Mouse (Mus musculus) embryonic facial prominence, embryonic 11.5 days (tissue): ENCODE results near the gene Sema6d. TPM values are rescaled to one million over a fixed set of nuclear protein-coding genes. Genes with fewer than 3 reads are reported as not detected.

Source experiments
- ATAC-seq: fragments of 200-750 bp; cut with Nextera tagmentation; replicated peaks from 2 replicates; pipeline ENCODE4 v1.8.0; 2017; ENCODE audit warnings: low read depth; ENCODE audit not compliant: insufficient number of reproducible peaks, low FRiP score, low TSS enrichment
- DNase-seq: peaks from one replicate; pipeline ENCODE4 v3.0.0-alpha.2; 2015; ENCODE audit warnings: low spot score
- H3K27ac ChIP-seq: fragments of 300-500 bp; sonication (generic); replicated peaks from 2 replicates; pipeline ENCODE4 v1.5.1; 2014; ENCODE audit warnings: mild to moderate bottlenecking, low read depth, low read length, control low read depth
- H3K27me3 ChIP-seq: fragments of 300-500 bp; sonication (generic); 2 replicates; pipeline ENCODE4 v1.6.1; 2014; ENCODE audit warnings: mild to moderate bottlenecking, low read length, moderate library complexity, mixed read lengths; ENCODE audit not compliant: control insufficient read depth, insufficient read depth
- H3K36me3 ChIP-seq: fragments of 300-500 bp; sonication (generic); replicated peaks from 2 replicates; pipeline ENCODE4 v1.6.1; 2014; ENCODE audit warnings: low read depth, mild to moderate bottlenecking, low read length, moderate library complexity, mixed read lengths; ENCODE audit not compliant: control insufficient read depth, insufficient read depth
- H3K4me1 ChIP-seq: fragments of 300-500 bp; sonication (generic); 2 replicates; pipeline ENCODE4 v1.6.1; 2014; ENCODE audit warnings: low read length, mixed read lengths; ENCODE audit not compliant: control insufficient read depth, insufficient read depth
- H3K4me2 ChIP-seq: fragments of 300-500 bp; sonication (generic); 2 replicates; pipeline ENCODE4 v1.6.1; 2014; ENCODE audit warnings: low read depth, mild to moderate bottlenecking, control low read depth, low read length, moderate library complexity
- H3K4me3 ChIP-seq: fragments of 300-500 bp; sonication (generic); 2 replicates; pipeline ENCODE4 v1.5.1; 2014; ENCODE audit warnings: low read depth, low read length, control low read depth
- H3K9ac ChIP-seq: fragments of 300-500 bp; sonication (generic); replicated peaks from 2 replicates; pipeline ENCODE4 v1.6.1; 2014; ENCODE audit warnings: mild to moderate bottlenecking, control low read depth, low read length
- H3K9me3 ChIP-seq: fragments of 300-500 bp; sonication (generic); replicated peaks from 2 replicates; pipeline ENCODE4 v1.6.1; 2016; ENCODE audit warnings: mild to moderate bottlenecking, low read length, inconsistent platforms, mixed read lengths; ENCODE audit not compliant: control insufficient read depth
- WGBS: fragments of 180-500 bp; shearing (Covaris S2); extraction: QIAGEN DNeasy Blood & Tissue Kit; methylation state at CpG from one replicate; pipeline ENCODE4 v1.1.7; 2014; 5-methylcytosine and 5-hydroxymethylcytosine counted together
- polyA plus RNA-seq: library from polyadenylated mRNA; unstranded; fragments of >200 nt; fragmentation: Nextera tagmentation; extraction: Ambion mirVana; gene quantifications from 2 replicates; pipeline ENCODE4 v1.2.1, GENCODE M21; 2014

The Sema6d gene
- polyA plus RNA-seq, 1 experiment from 2014 or later: 10.5 TPM

GRCm38 (mm10) chr2:124558021-124558420 lies 468.3 kb downstream of the Sema6d start:
- no peaks in the 10 kb centered on the region for H3K4me1 ChIP-seq
- no peak overlapping the region for H3K27ac ChIP-seq
- DNase-seq: no peak
- H3K4me3 ChIP-seq: no peak overlapping the region
- no peaks in the 10 kb centered on the region for H3K36me3 ChIP-seq
- no peak overlapping the region for H3K9ac ChIP-seq
- no peaks in the 10 kb centered on the region for H3K9me3 ChIP-seq
- H3K27me3 ChIP-seq: no peaks in the 10 kb centered on the region
- WGBS: 89% methylated on average over 7 of the region's 7 CpGs
- no peak overlapping the region for H3K4me2 ChIP-seq
- ATAC-seq: no peak

- Histone ChIP-seq H3K4me3 (no peak overlapping the region), H3K27ac (no peak overlapping the region), H3K36me3 (no peaks in the 10 kb centered on the region), H3K9me3 (no peaks in the 10 kb centered on the region), H3K27me3 (no peaks in the 10 kb centered on the region), H3K4me2 (no peak overlapping the region), H3K9ac (no peak overlapping the region), H3K4me1 (no peaks in the 10 kb centered on the region)
- ATAC-seq (no peak), DNase-seq (no peak)
- 83% methylated on average over 5 of the region's 5 CpGs for WGBS
Observed at GRCm38 (mm10) chr2:124561668-124562067, 471.9 kb downstream of the Sema6d start.

GRCm38 (mm10) chr2:124562091-124562490 lies 472.3 kb downstream of the Sema6d start:
- no peak for ATAC-seq

GRCm38 (mm10) chr2:124563759-124564158 lies 474.0 kb downstream of the Sema6d start:
- H3K4me3 ChIP-seq: no peak overlapping the region
- H3K9me3 ChIP-seq: no peaks in the 10 kb centered on the region
- H3K27me3 ChIP-seq: no peaks in the 10 kb centered on the region
- no peak overlapping the region for H3K4me2 ChIP-seq
- 80% methylated on average over 5 of the region's 5 CpGs for WGBS
- DNase-seq: no peak
- H3K27ac ChIP-seq: no peak overlapping the region
- H3K9ac ChIP-seq: no peak overlapping the region
- H3K36me3 ChIP-seq: no peaks in the 10 kb centered on the region
- no peaks in the 10 kb centered on the region for H3K4me1 ChIP-seq
- no peak for ATAC-seq

More at GRCm38 (mm10) chr2:124562091-124562490, 472.3 kb downstream of the Sema6d start:
- WGBS: 37% methylated on average over 2 of the region's 2 CpGs
- no peak for DNase-seq
- Histone ChIP-seq H3K4me3 (no peak overlapping the region), H3K27me3 (no peaks in the 10 kb centered on the region), H3K4me1 (no peaks in the 10 kb centered on the region), H3K9me3 (no peaks in the 10 kb centered on the region), H3K36me3 (no peaks in the 10 kb centered on the region), H3K9ac (no peak overlapping the region), H3K4me2 (no peak overlapping the region), H3K27ac (no peak overlapping the region)

GRCm38 (mm10) chr2:124573734-124574133 lies 484.0 kb downstream of the Sema6d start:
- Histone ChIP-seq H3K36me3 (no peaks in the 10 kb centered on the region), H3K4me3 (no peak overlapping the region), H3K4me1 (no peaks in the 10 kb centered on the region), H3K4me2 (no peak overlapping the region), H3K9me3 (no peaks in the 10 kb centered on the region), H3K27ac (no peak overlapping the region), H3K27me3 (no peaks in the 10 kb centered on the region), H3K9ac (no peak overlapping the region)
- WGBS: 87% methylated on average over 4 of the region's 4 CpGs
- no peak for ATAC-seq
- no peak for DNase-seq

- no peaks in the 10 kb centered on the region for H3K27me3 ChIP-seq
- no peak overlapping the region for H3K9ac ChIP-seq
- H3K4me3 ChIP-seq: no peak overlapping the region
- ATAC-seq: no peak
- no peak for DNase-seq
- H3K9me3 ChIP-seq: no peaks in the 10 kb centered on the region
- 91% methylated on average over 2 of the region's 2 CpGs for WGBS
- no peaks in the 10 kb centered on the region for H3K4me1 ChIP-seq
- H3K27ac ChIP-seq: no peak overlapping the region
- H3K36me3 ChIP-seq: no peaks in the 10 kb centered on the region
- no peak overlapping the region for H3K4me2 ChIP-seq
Observed at GRCm38 (mm10) chr2:124576053-124576452, 486.3 kb downstream of the Sema6d start.

GRCm38 (mm10) chr2:124583561-124583960 lies 493.8 kb downstream of the Sema6d start:
- Histone ChIP-seq H3K9me3 (no peaks in the 10 kb centered on the region), H3K4me2 (no peak overlapping the region), H3K36me3 (no peaks in the 10 kb centered on the region), H3K27me3 (no peaks in the 10 kb centered on the region), H3K4me3 (no peak overlapping the region), H3K4me1 (no peaks in the 10 kb centered on the region), H3K9ac (no peak overlapping the region), H3K27ac (no peak overlapping the region)
- 77% methylated on average over 7 of the region's 7 CpGs for WGBS
- DNase-seq (no peak), ATAC-seq (no peak)

- ATAC-seq: no peak
- Histone ChIP-seq H3K4me1 (no peaks in the 10 kb centered on the region), H3K27ac (no peak overlapping the region), H3K9ac (no peak overlapping the region), H3K4me2 (no peak overlapping the region), H3K36me3 (no peaks in the 10 kb centered on the region), H3K27me3 (no peaks in the 10 kb centered on the region), H3K9me3 (no peaks in the 10 kb centered on the region), H3K4me3 (no peak overlapping the region)
- no peak for DNase-seq
- 94% methylated on average over 4 of the region's 4 CpGs for WGBS
Observed at GRCm38 (mm10) chr2:124592750-124593149, 503.0 kb downstream of the Sema6d start.
